Mouse (Mus musculus) heart, postnatal 0 days (tissue): ENCODE results near the gene Dusp7.

ENCODE experiments used
- CTCF ChIP-seq: IDR thresholded peaks from 2 replicates; pipeline ENCODE4 v1.5.1; 2016; ENCODE audit warnings: antibody characterized with exemption, control low read depth, low read depth
- EP300 ChIP-seq: IDR thresholded peaks from 2 replicates; pipeline ENCODE4 v1.6.1; 2016; ENCODE audit warnings: antibody characterized with exemption, low read depth

DNA sequence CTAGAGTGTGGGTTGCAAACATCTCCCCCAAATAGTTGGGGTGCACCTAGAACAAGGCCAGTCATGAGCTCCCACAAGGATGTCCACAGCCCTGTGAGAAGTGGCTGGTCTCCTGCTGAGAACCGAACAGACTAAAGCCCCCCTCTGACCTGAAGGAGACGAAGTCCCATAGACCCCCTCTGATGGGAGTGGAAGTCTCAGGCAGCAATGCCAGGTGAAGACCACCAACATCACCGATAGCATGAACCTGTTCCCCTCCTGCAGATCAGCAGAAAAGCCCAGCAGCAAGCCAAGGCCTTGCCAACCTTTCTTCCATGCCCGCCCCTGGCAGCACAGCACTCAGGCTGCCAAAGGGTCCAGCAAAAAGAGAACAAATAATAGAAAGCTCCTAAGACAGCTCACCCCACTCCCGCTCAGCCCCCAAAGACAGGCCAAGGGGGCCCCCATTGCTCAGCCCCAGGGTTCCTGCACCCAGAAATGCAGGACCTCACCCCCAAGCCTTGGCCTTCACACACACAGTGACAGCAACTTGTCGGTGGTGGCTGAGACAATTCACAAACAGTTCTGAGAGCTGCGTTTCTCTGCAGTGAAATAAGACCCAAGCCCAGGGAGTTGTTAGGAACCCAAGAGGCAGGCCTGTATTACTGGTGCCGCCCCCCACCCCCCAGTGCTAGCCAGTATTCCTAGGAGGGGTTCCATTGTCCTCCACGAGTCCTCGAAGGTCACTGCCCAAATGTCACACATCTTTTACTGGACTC lies 13.0 kb upstream of the Dusp7 start:
- no peak for TF ChIP-seq EP300
- no peak for TF ChIP-seq CTCF
